Mouse (Mus musculus): ENCODE results near the gene Kbtbd7. TPM values are rescaled to one million over a fixed set of nuclear protein-coding genes. Genes with fewer than 3 reads are reported as not detected.
"Not testable (repeated sequence)": the region's sequence is repeated elsewhere in the genome, so short reads cannot be mapped to it uniquely, and the experiment has no call there.

The Kbtbd7 gene
- polyA plus RNA-seq, 1 experiment: 8.7 TPM

DNA sequence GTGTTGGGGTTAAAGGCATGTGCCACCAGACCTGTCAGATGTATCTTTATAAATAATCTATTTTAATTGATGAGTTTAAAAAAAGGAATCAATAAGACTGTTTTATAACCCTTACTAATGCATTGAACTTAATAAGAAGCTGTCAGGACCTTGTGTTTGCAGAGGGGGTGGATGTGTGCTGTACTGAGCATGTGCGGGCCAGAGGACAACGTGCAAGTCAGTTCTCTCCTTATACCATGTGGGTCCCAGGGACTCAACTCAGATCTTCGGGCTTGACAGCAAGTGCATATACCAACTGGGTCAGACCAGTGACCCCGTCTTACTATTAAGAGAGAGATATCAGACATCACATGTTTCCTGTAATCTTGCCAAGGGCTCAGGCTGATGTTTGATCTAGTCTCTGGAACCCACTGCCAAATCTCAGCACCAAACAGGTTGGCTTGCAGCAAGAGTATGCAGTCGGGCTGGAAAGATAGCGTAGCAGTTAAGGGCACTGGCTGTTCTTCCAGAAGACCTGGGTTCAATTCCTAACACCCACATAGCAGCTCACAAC, 17.0 kb upstream of the Kbtbd7 start:
- TF ChIP-seq CTCF (IDR thresholded peaks at IDR 0.05; ENCODE audit: low read depth, low read length) (no peak), EP300 (IDR thresholded peaks at IDR 0.05; ENCODE audit: insufficient read depth, low read depth, low read length) (no peak), POLR2A (IDR thresholded peaks at IDR 0.05; ENCODE audit: insufficient read depth, low read length) (no peak)
- Histone ChIP-seq H3K27me3 (ENCODE audit: control insufficient read depth, insufficient read depth, low read length, poor library complexity, severe bottlenecking) (no peaks in the 10 kb centered on the region), H3K4me3 (ENCODE audit: low read depth, low read length) (no peak overlapping the region), H3K4me1 (ENCODE audit: control insufficient read depth, insufficient read depth, low read length) (no peaks in the 10 kb centered on the region), H3K9me3 (replicated peaks; ENCODE audit: control insufficient read depth, insufficient read depth, low read length, poor library complexity, severe bottlenecking) (no peaks in the 10 kb centered on the region), H3K36me3 (ENCODE audit: control insufficient read depth, insufficient read depth, low read length, poor library complexity, severe bottlenecking) (no peaks in the 10 kb centered on the region), H3K9ac (ENCODE audit: low read depth, poor library complexity, severe bottlenecking) (no peak overlapping the region), H3K27ac (ENCODE audit: insufficient read depth, low read length) (no peak overlapping the region)

DNA sequence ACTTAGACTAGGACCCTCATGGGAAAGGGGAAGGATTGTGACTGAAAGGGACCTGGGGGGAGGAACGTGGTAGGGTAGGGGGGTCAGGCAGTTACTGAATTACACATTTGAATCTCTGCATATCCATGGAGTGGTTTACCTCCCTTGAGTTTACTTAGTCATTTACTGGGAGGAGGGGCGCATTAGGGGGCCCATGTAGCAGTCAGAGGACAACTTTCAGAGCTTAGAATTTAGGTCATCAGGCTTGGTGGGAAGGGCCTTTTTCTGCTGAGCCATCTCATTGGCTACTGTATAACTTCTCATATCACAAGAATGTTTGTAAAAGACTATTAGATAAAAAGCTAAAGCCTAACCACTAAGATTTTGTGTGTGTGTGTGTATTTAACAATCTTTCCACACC, 15.6 kb upstream of the Kbtbd7 start:
- H3K27ac ChIP-seq (ENCODE audit: insufficient read depth, low read length): no peak overlapping the region
- no peaks in the 10 kb centered on the region for H3K4me1 ChIP-seq (ENCODE audit: control insufficient read depth, insufficient read depth, low read length)
- no peaks in the 10 kb centered on the region for H3K9me3 ChIP-seq (replicated peaks; ENCODE audit: control insufficient read depth, insufficient read depth, low read length, poor library complexity, severe bottlenecking)
- H3K9ac ChIP-seq (ENCODE audit: low read depth, poor library complexity, severe bottlenecking): no peak overlapping the region
- TF ChIP-seq CTCF (IDR thresholded peaks at IDR 0.05; ENCODE audit: low read depth, low read length) (no peak), EP300 (IDR thresholded peaks at IDR 0.05; ENCODE audit: insufficient read depth, low read depth, low read length) (no peak), POLR2A (IDR thresholded peaks at IDR 0.05; ENCODE audit: insufficient read depth, low read length) (no peak)
- H3K4me3 ChIP-seq (ENCODE audit: low read depth, low read length): no peak overlapping the region
- no peaks in the 10 kb centered on the region for H3K27me3 ChIP-seq (ENCODE audit: control insufficient read depth, insufficient read depth, low read length, poor library complexity, severe bottlenecking)
- H3K36me3 ChIP-seq (ENCODE audit: control insufficient read depth, insufficient read depth, low read length, poor library complexity, severe bottlenecking): no peaks in the 10 kb centered on the region

GRCm38 (mm10) chr14:79413121-79413520, 13.2 kb upstream of the Kbtbd7 start:
- no peak overlapping the region for H3K27ac ChIP-seq (ENCODE audit: insufficient read depth, low read length)
- no peak overlapping the region for H3K9ac ChIP-seq (ENCODE audit: low read depth, poor library complexity, severe bottlenecking)
- TF ChIP-seq EP300 (IDR thresholded peaks at IDR 0.05; ENCODE audit: insufficient read depth, low read depth, low read length) (no peak), POLR2A (IDR thresholded peaks at IDR 0.05; ENCODE audit: insufficient read depth, low read length) (no peak), CTCF (IDR thresholded peaks at IDR 0.05; ENCODE audit: low read depth, low read length) (no peak)
- no peaks in the 10 kb centered on the region for H3K4me1 ChIP-seq (ENCODE audit: control insufficient read depth, insufficient read depth, low read length)
- H3K9me3 ChIP-seq (replicated peaks; ENCODE audit: control insufficient read depth, insufficient read depth, low read length, poor library complexity, severe bottlenecking): no peaks in the 10 kb centered on the region
- H3K36me3 ChIP-seq (ENCODE audit: control insufficient read depth, insufficient read depth, low read length, poor library complexity, severe bottlenecking): no peaks in the 10 kb centered on the region
- no peak overlapping the region for H3K4me3 ChIP-seq (ENCODE audit: low read depth, low read length)
- H3K27me3 ChIP-seq (ENCODE audit: control insufficient read depth, insufficient read depth, low read length, poor library complexity, severe bottlenecking): no peaks in the 10 kb centered on the region

DNA sequence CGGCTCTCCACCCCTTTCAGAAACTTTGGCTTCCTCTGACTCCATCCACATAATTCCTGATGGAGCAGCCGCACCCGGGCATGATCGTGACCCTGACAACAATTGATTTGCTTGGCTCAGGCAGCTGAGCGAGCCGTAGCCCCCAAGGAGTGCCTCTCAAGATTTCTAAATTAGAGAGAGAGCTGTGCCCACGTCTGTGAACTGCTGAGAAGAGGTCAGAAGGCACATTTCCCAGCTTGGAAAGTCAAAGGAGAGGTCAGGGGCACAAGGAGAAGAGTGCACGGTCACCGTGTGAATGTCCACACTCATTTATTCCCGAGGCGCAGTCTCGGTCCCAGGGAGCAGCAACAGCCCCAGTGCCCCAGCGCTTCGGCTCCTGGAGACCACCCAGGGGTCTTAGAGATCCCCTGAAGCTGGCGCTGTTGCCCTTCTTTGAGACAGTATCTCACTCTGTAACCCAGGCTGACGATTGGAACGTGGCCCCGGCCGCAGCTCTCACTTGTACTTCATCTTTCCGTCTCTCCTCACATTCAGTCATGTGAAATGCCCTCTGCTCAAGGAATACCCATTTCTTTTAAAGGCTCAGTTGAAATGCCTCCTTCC, 6.1 kb upstream of the Kbtbd7 start:
- H3K4me3 ChIP-seq (ENCODE audit: low read depth, low read length): no peak overlapping the region
- H3K9me3 ChIP-seq (replicated peaks; ENCODE audit: control insufficient read depth, insufficient read depth, low read length, poor library complexity, severe bottlenecking): no peaks in the 10 kb centered on the region
- no peaks in the 10 kb centered on the region for H3K36me3 ChIP-seq (ENCODE audit: control insufficient read depth, insufficient read depth, low read length, poor library complexity, severe bottlenecking)
- no peaks in the 10 kb centered on the region for H3K4me1 ChIP-seq (ENCODE audit: control insufficient read depth, insufficient read depth, low read length)
- H3K9ac ChIP-seq (ENCODE audit: low read depth, poor library complexity, severe bottlenecking): no peak overlapping the region
- no peak overlapping the region for H3K27ac ChIP-seq (ENCODE audit: insufficient read depth, low read length)
- H3K27me3 ChIP-seq (ENCODE audit: control insufficient read depth, insufficient read depth, low read length, poor library complexity, severe bottlenecking): no peaks in the 10 kb centered on the region
- no peak for TF ChIP-seq CTCF (IDR thresholded peaks at IDR 0.05; ENCODE audit: low read depth, low read length)
- TF ChIP-seq EP300 (IDR thresholded peaks at IDR 0.05; ENCODE audit: insufficient read depth, low read depth, low read length): no peak
- no peak for TF ChIP-seq POLR2A (IDR thresholded peaks at IDR 0.05; ENCODE audit: insufficient read depth, low read length)

GRCm38 (mm10) chr14:79426730-79427365, 537 bp downstream of the Kbtbd7 start:
- not testable (repeated sequence) for H3K4me1 ChIP-seq (ENCODE audit: control insufficient read depth, insufficient read depth, low read length); H3K9me3 ChIP-seq (replicated peaks; ENCODE audit: control insufficient read depth, insufficient read depth, low read length, poor library complexity, severe bottlenecking); H3K9ac ChIP-seq (ENCODE audit: low read depth, poor library complexity, severe bottlenecking); H3K27me3 ChIP-seq (ENCODE audit: control insufficient read depth, insufficient read depth, low read length, poor library complexity, severe bottlenecking); H3K36me3 ChIP-seq (ENCODE audit: control insufficient read depth, insufficient read depth, low read length, poor library complexity, severe bottlenecking); H3K27ac ChIP-seq (ENCODE audit: insufficient read depth, low read length)
- H3K4me3 ChIP-seq (ENCODE audit: low read depth, low read length): peak overlapping the region; percentile 55; the same call in 1 of the 2 replicates

GRCm38 (mm10) chr14:79434068-79434467, 7.8 kb downstream of the Kbtbd7 start:
- Histone ChIP-seq H3K4me1 (ENCODE audit: control insufficient read depth, insufficient read depth, low read length) (no peaks in the 10 kb centered on the region), H3K9ac (ENCODE audit: low read depth, poor library complexity, severe bottlenecking) (no peak overlapping the region), H3K9me3 (replicated peaks; ENCODE audit: control insufficient read depth, insufficient read depth, low read length, poor library complexity, severe bottlenecking) (peaks cover 4% of the 10 kb centered on the region; the same call in 1 of the 2 replicates), H3K27me3 (ENCODE audit: control insufficient read depth, insufficient read depth, low read length, poor library complexity, severe bottlenecking) (no peaks in the 10 kb centered on the region), H3K36me3 (ENCODE audit: control insufficient read depth, insufficient read depth, low read length, poor library complexity, severe bottlenecking) (no peaks in the 10 kb centered on the region), H3K27ac (ENCODE audit: insufficient read depth, low read length) (no peak overlapping the region), H3K4me3 (ENCODE audit: low read depth, low read length) (no peak overlapping the region)
- TF ChIP-seq EP300 (IDR thresholded peaks at IDR 0.05; ENCODE audit: insufficient read depth, low read depth, low read length): no peak
- TF ChIP-seq CTCF (IDR thresholded peaks at IDR 0.05; ENCODE audit: low read depth, low read length): no peak
- TF ChIP-seq POLR2A (IDR thresholded peaks at IDR 0.05; ENCODE audit: insufficient read depth, low read length): no peak
